Mouse (Mus musculus) neural tube, embryonic 13.5 days (tissue): ENCODE results near the gene Rpl19. TPM values are rescaled to one million over a fixed set of nuclear protein-coding genes. Genes with fewer than 3 reads are reported as not detected.

Experiments
- ATAC-seq: fragments of 200-750 bp; cut with Nextera tagmentation; 2 replicates; pipeline ENCODE4 v1.8.0; 2017; ENCODE audit warnings: low read depth, mild to moderate bottlenecking, moderate TSS enrichment, moderate library complexity
- H3K27ac ChIP-seq: fragments of 300-500 bp; sonication (generic); replicated peaks from 2 replicates; pipeline ENCODE4 v1.5.1; 2015; ENCODE audit warnings: moderate library complexity, mild to moderate bottlenecking, inconsistent platforms
- H3K27me3 ChIP-seq: fragments of 300-500 bp; sonication (generic); 2 replicates; pipeline ENCODE4 v1.6.1; 2015; ENCODE audit warnings: mild to moderate bottlenecking, inconsistent platforms
- H3K36me3 ChIP-seq: fragments of 300-500 bp; sonication (generic); 2 replicates; pipeline ENCODE4 v1.6.1; 2015; ENCODE audit warnings: mild to moderate bottlenecking, inconsistent platforms
- H3K4me1 ChIP-seq: fragments of 300-500 bp; sonication (generic); replicated peaks from 2 replicates; pipeline ENCODE4 v1.6.1; 2015; ENCODE audit warnings: inconsistent platforms
- H3K4me2 ChIP-seq: fragments of 300-500 bp; sonication (generic); 2 replicates; pipeline ENCODE4 v1.6.1; 2015; ENCODE audit warnings: inconsistent platforms, mild to moderate bottlenecking, moderate library complexity
- H3K4me3 ChIP-seq: fragments of 300-500 bp; sonication (generic); 2 replicates; pipeline ENCODE4 v1.5.1; 2015; ENCODE audit warnings: mild to moderate bottlenecking, inconsistent platforms
- H3K9ac ChIP-seq: fragments of 300-500 bp; sonication (generic); 2 replicates; pipeline ENCODE4 v1.6.1; 2015; ENCODE audit warnings: moderate library complexity, mild to moderate bottlenecking, inconsistent platforms
- H3K9me3 ChIP-seq: fragments of 300-500 bp; sonication (generic); 2 replicates; pipeline ENCODE4 v1.6.1; 2016; ENCODE audit warnings: inconsistent platforms
- WGBS: fragments of 180-500 bp; shearing (Covaris S2); methylation state at CpG from one replicate; pipeline ENCODE4 v1.1.7; 2015; 5-methylcytosine and 5-hydroxymethylcytosine counted together
- polyA plus RNA-seq: library from polyadenylated mRNA; unstranded; fragments of >200 nt; fragmentation: Nextera tagmentation; extraction: Ambion mirVana; gene quantifications from 2 replicates; pipeline ENCODE4 v1.2.1, GENCODE M21; 2015

Gene Rpl19
- polyA plus RNA-seq, 1 experiment from 2014 or later: 722 TPM

DNA sequence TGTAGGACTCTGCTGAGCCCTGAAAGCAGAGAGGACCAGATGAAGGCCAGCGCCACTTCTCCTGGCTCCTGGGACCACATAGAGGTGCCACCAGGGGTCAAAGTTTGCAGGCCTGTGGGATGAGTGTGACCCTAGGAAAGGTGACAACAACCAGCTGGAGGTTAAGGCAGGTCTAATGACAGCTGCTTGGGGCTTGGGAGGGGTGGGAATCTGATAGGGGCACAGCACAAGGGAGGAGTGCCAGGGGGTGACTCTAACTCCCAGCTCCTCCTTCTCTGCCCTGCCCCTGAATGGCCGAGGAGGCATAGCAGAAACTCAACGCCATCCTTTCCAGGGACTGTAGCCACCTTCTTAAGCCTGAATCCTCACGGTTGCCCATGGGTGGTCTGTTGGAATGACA lies 9.7 kb upstream of the Rpl19 start:
- peaks cover 69% of the 10 kb centered on the region for H3K36me3 ChIP-seq
- WGBS: 86% methylated on average over 4 of the region's 4 CpGs
- H3K9me3 ChIP-seq: no peaks in the 10 kb centered on the region

DNA sequence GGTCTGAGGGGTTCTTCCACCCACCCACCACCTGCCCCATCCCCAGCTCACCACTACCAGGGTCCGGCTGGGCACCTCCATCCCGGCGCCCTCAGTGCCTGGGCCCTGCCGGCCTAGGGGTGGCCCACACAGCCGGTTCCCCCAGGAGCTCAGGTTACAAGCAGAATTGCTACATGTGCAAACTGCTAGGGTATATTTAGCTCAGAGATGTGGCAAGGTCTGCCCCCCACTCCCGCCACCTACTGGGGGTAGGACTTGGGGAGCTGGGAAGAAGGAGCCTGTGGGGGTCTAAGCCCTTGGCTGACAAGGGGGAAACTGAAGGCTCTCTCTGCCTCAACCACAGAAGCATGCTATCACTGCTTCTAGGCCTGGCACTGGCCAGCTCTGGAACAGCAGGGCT lies 8.3 kb upstream of the Rpl19 start:
- no peaks in the 10 kb centered on the region for H3K27me3 ChIP-seq
- H3K4me2 ChIP-seq: no peak overlapping the region
- H3K36me3 ChIP-seq: peaks cover 58% of the 10 kb centered on the region
- ATAC-seq: no peak
- WGBS: 77% methylated on average over 6 of the region's 6 CpGs
- peaks cover 42% of the 10 kb centered on the region for H3K4me1 ChIP-seq
- H3K9me3 ChIP-seq: no peaks in the 10 kb centered on the region
- H3K4me3 ChIP-seq: no peak overlapping the region
- H3K27ac ChIP-seq: no peak overlapping the region
- peak overlapping the region; percentile 41; the same call in 1 of the 2 replicates for H3K9ac ChIP-seq

More for the DNA sequence above, 9.7 kb upstream of the Rpl19 start:
- Histone ChIP-seq H3K4me1 (peaks cover 38% of the 10 kb centered on the region), H3K4me2 (no peak overlapping the region), H3K27me3 (no peaks in the 10 kb centered on the region), H3K4me3 (no peak overlapping the region), H3K9ac (no peak overlapping the region), H3K27ac (no peak overlapping the region)
- no peak for ATAC-seq

DNA sequence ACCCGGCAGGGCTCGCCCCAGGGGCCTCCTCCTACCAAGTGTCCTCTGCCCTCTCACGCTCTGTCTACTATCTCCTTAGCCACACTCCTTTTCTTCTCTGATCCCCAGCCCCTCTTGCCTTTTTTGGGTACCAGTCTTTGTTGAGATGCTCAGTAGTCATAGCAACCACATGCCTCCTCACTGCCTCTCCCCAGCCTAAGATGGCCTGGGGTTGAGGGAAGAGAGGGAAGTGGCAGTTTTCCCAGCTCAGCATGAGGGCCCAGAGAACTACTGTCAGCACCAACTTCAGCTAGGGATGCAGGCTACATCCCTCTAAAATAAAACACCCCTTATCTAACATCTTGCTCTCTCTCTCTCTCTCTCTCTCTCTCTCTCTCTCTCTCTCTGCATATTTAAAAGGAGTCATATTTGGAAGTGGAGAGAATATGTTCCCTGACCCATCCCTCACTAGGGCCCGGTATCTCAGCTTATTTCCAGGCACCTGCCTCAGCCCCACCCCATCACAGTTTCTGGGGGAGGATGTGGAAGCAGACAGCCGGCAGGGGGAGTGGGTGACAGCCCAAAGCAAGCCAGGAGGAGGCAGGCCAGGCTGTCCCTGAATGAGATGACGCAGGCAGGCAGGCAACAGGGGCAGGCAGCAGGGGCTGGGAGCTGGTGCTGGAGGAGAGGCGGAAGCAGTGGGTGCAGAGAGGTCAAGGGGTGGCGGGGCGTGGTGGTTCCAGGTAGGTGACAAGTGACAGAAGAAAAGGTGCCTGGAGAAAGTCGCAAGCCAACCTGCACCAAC lies 7.5 kb upstream of the Rpl19 start:
- peak overlapping the region; percentile 95; the same call in 1 of the 2 replicates for H3K4me3 ChIP-seq
- peak overlapping the region; percentile 97 for H3K9ac ChIP-seq
- H3K27ac ChIP-seq: peak overlapping the region; percentile 87
- H3K4me2 ChIP-seq: peak overlapping the region; percentile 78
- no peaks in the 10 kb centered on the region for H3K9me3 ChIP-seq
- no peak for ATAC-seq
- 37% methylated on average over 9 of the region's 10 CpGs for WGBS
- H3K27me3 ChIP-seq: no peaks in the 10 kb centered on the region
- peaks cover 52% of the 10 kb centered on the region for H3K36me3 ChIP-seq
- H3K4me1 ChIP-seq: peaks cover 47% of the 10 kb centered on the region

DNA sequence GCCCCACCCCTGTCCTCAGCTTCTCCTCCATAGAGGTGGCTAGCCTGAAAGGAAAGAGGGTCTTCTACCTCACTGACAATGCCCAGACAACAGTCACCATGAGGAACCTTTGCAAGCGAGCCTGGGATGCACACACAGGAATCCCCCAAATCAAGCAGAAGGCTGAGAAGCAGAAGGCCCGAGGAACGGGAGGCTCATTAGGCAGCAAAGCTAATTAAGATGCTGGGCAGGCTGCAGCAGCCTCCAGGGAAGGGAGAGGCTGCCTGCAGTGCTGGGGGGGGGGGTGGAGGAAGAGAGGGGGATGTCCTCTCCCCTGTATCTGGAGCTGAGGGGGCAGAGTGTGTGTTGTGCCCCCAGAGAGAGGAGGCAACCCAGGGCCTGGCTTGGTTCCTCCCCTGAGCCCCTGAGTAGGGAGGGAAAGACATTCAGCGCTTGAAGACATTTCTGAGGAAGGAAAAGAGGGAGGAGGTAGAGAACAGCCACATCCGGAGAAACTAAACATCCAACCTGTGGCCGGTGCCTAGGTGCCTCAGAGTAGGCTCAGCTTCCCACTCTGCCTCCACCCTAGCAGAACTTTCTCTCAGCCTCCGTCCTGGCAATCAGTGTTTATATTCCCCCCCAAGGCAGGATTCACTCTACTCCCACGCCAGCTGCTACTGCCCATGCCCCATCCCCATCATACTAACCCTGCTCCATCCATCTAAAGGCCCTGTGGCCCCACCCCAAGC lies 6.5 kb upstream of the Rpl19 start:
- Histone ChIP-seq H3K4me3 (peak overlapping the region; percentile 95), H3K9me3 (no peaks in the 10 kb centered on the region), H3K4me2 (peak overlapping the region; percentile 78), H3K27me3 (no peaks in the 10 kb centered on the region), H3K9ac (peak overlapping the region; percentile 97), H3K36me3 (peaks cover 42% of the 10 kb centered on the region), H3K4me1 (peaks cover 47% of the 10 kb centered on the region), H3K27ac (peak overlapping the region; percentile 87)
- ATAC-seq: peak; percentile 1; the same call in 1 of the 2 replicates
- WGBS: 17% methylated on average over 8 of the region's 8 CpGs

DNA sequence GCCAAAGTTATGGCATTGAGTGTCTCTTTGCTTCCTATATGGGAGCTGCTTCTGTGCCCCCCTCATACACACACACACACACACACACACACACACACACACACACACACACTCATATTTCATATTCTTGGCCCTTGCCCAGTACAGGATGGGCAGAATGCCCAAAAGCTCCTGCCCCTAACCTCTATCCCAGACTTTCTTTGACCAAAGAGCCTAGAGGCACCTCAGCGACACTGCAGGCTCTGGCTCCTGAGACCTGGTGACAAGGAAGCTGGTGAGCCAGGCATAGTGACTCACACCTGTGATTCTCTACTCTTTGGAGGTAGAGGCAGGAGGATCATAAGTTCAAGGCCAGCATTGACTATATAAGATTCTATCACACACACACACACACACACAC lies 5.8 kb upstream of the Rpl19 start:
- Histone ChIP-seq H3K9me3 (no peaks in the 10 kb centered on the region), H3K27ac (peak overlapping the region; percentile 87), H3K4me3 (peak overlapping the region; percentile 95), H3K36me3 (peaks cover 35% of the 10 kb centered on the region), H3K4me1 (peaks cover 50% of the 10 kb centered on the region), H3K4me2 (peak overlapping the region; percentile 78), H3K27me3 (no peaks in the 10 kb centered on the region), H3K9ac (peak overlapping the region; percentile 97)
- ATAC-seq: no peak
- 64% methylated on average over 1 of the region's 1 CpGs for WGBS

DNA sequence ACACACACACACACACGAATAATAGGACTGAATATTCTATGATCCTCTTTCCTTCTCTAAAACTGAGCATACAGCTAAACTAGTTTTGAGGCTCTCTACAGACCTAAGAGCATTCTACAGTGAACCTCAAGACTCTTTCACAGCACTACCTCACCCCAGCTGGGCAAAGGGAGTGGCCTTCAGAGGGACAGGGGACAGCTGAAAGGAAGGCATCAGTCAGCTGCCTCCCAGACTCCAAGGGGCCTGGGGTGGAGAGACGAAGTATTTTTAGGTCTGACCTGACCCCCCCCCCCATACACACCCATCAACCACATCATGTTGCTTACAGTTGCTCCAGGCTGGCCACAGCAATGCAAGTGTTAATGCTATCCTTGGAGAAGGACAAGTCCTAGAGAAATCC lies 5.4 kb upstream of the Rpl19 start:
- WGBS: 70% methylated on average over 2 of the region's 2 CpGs
- H3K4me1 ChIP-seq: peaks cover 54% of the 10 kb centered on the region
- H3K4me2 ChIP-seq: peak overlapping the region; percentile 78
- H3K9me3 ChIP-seq: no peaks in the 10 kb centered on the region
- ATAC-seq: no peak
- H3K36me3 ChIP-seq: peaks cover 31% of the 10 kb centered on the region
- no peak overlapping the region for H3K27ac ChIP-seq
- H3K27me3 ChIP-seq: no peaks in the 10 kb centered on the region
- peak overlapping the region; percentile 95 for H3K4me3 ChIP-seq
- H3K9ac ChIP-seq: peak overlapping the region; percentile 97

DNA sequence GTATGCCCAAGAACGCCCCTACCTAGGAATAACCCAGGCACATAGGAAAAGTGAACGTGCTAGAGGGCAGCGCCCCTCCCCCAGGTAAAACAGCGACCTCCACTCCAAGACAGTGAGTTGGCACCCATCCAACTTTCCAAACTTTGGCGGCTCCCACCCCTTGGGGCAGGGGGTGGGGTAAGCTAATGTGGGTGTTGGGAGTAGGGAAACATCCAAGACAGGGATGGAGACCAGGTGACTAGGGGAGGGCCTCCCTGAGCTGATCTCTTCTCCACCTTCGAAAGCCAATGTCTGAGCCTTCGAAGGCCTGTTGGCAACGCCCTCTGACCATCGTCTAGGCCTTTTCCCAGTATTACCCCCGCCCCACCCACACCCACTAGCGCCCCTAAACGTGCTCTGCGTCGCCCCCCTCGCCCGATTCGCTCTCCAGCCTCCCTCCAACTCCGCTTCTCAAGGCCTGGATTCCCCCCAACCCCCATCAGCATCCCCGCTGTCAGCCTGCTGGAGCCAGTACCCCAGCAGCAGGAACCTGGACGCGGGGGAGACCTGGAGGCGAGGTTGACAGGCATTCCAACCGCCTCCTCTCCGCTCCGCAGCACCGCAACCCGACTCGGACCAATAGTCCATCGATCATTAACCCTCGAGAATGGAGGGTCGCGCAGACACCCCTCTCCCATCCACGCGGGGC lies 4.8 kb upstream of the Rpl19 start:
- peak overlapping the region; percentile 98 for H3K27ac ChIP-seq
- 3% methylated on average over 34 of the region's 34 CpGs for WGBS
- H3K4me1 ChIP-seq: peaks cover 55% of the 10 kb centered on the region
- peak overlapping the region; percentile 97 for H3K9ac ChIP-seq
- no peaks in the 10 kb centered on the region for H3K27me3 ChIP-seq
- H3K36me3 ChIP-seq: peaks cover 25% of the 10 kb centered on the region
- peak overlapping the region; percentile 78 for H3K4me2 ChIP-seq
- peak; percentile 12 for ATAC-seq
- H3K9me3 ChIP-seq: no peaks in the 10 kb centered on the region
- H3K4me3 ChIP-seq: peak overlapping the region; percentile 95

DNA sequence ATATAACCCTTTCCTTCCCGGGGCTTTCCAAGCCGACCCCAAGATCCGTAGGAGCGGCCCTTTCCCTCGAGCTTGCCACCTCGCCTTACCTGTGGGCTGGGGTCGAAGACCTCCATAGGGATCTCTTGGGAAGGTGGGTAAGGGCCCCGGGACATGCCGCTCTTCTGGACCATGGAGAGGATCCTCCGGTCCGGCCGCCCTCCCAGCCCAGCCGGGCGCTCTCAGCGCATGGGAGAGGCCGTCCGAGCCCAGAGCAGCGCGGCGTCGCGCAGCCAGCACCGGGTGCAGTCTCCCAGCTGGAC lies 4.3 kb upstream of the Rpl19 start:
- Histone ChIP-seq H3K27ac (peak overlapping the region; percentile 98), H3K4me3 (peak overlapping the region; percentile 95), H3K9ac (peak overlapping the region; percentile 97), H3K4me1 (peaks cover 55% of the 10 kb centered on the region), H3K4me2 (peak overlapping the region; percentile 78), H3K36me3 (peaks cover 20% of the 10 kb centered on the region), H3K27me3 (no peaks in the 10 kb centered on the region), H3K9me3 (no peaks in the 10 kb centered on the region)
- ATAC-seq: peak; percentile 34; the same call in 1 of the 2 replicates
- WGBS: under 1% methylated on average over 23 of the region's 23 CpGs

DNA sequence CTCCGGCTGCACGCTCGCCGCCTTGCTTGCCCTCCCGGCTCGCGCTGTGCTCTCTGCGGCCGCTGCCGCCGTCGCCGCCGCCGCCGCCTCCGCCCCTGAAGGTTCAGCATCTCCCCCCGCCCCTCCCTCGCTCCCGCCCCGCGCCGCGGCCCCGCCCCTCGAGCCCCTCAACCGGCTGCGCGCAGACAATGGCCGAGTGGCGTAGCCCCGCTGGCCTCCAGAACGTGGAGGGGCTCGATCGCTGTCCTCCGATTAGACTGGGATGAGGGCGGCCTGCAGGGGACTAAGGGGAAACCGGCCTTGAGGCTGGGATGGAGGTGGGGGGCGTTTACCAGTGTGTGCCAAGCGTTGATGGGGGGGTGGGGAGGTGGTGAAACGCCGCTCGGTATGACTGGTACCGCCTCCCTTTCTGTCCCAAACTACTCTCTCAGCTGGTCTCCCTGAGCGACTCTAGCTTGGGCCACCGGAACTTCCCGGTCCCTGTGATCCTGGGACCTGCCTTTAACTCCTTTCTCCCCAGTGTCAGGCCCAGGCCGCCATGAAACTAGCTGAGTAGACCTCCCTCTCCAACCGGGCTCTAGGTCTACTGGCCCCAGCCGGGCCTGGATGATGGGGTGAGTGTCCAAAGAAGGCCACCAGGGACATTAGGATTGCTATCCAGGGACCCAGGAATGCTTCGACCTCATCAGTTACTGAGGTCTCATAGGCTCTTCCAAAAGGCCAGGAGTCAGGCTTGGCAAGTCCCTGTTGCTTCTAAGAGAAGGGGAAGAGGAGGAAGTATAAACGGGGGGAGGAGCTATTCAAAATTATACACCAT lies 3.7 kb upstream of the Rpl19 start, which contains the start of gene Cacnb1:
Gene Cacnb1, minus strand, starts transcription at position 480 of the 817 bp plus-strand sequence.
- H3K4me2 ChIP-seq: peak within 1 kb of the TSS; percentile 78
- WGBS: 1% methylated on average over 51 of the region's 52 CpGs
- peak within 1 kb of the TSS; percentile 95 for H3K4me3 ChIP-seq
- H3K27me3 ChIP-seq: no peaks in the 10 kb centered on the region
- ATAC-seq: peak; percentile 62
- peaks cover 60% of the 10 kb centered on the region for H3K4me1 ChIP-seq
- H3K36me3 ChIP-seq: peaks cover 15% of the 10 kb centered on the region
- peak within 1 kb of the TSS; percentile 98 for H3K27ac ChIP-seq
- peak within 1 kb of the TSS; percentile 97 for H3K9ac ChIP-seq
- no peaks in the 10 kb centered on the region for H3K9me3 ChIP-seq

DNA sequence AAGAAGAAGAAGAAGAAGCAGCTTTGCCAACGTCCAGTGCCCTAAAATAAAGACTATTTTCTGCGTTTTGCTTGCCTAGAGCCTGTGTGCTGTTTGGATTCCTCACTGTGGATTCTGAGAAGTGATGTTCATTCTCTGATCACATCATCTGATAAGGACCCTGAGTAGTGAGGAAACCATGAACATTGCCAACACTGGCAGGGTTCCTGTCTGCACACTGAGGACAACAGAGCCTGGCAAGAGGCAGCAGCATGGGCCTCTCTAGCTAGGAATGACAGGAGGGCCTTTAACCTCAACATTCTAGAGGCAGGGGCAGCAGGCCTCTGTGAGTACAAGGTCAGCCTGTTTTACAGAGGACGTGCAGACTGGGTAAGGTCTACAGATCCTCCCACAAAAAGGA lies 2.0 kb upstream of the Rpl19 start:
- no peak for ATAC-seq
- peaks cover 55% of the 10 kb centered on the region for H3K4me1 ChIP-seq
- H3K4me3 ChIP-seq: no peak overlapping the region
- WGBS: 88% methylated on average over 3 of the region's 3 CpGs
- no peak overlapping the region for H3K4me2 ChIP-seq
- peaks cover 14% of the 10 kb centered on the region for H3K36me3 ChIP-seq
- no peak overlapping the region for H3K27ac ChIP-seq
- no peaks in the 10 kb centered on the region for H3K9me3 ChIP-seq
- H3K9ac ChIP-seq: no peak overlapping the region
- no peaks in the 10 kb centered on the region for H3K27me3 ChIP-seq

DNA sequence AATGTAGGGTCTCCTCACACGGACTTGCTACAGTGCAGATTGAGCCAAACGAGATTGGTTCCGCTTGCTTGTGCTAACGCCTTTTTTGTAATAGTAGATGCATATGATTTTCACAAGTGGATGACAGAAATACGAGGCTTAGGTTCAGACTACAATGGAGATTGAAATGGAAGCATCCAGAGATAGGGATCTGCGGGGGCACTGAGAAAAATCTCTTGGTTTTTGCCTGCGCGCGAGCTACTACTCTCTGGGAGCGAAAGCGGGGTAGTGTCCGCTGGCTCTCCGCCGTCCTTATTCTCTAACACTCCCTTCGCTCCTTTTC lies 301 bp upstream of the Rpl19 start:
- ATAC-seq: no peak
- Histone ChIP-seq H3K9me3 (no peaks in the 10 kb centered on the region), H3K4me1 (peaks cover 38% of the 10 kb centered on the region), H3K27me3 (no peaks in the 10 kb centered on the region), H3K27ac (peak overlapping the region; percentile 92), H3K9ac (peak overlapping the region; percentile 98), H3K36me3 (peaks cover 31% of the 10 kb centered on the region), H3K4me3 (peak overlapping the region; percentile 81), H3K4me2 (peak overlapping the region; percentile 92)
- WGBS: 6% methylated on average over 15 of the region's 15 CpGs
